Mouse (Mus musculus) ES-Bruce4 (cell line): Measurements from ENCODE around the gene Setdb1.

Experiments used
- CTCF ChIP-seq: IDR thresholded peaks from one replicate; pipeline ENCODE4 v1.8.1; 2011; ENCODE audit warnings: low read depth, low read length
- EP300 ChIP-seq: IDR thresholded peaks from 2 replicates; pipeline ENCODE4 v1.6.1; 2011; ENCODE audit warnings: low read depth, low read length; ENCODE audit not compliant: insufficient read depth
- POLR2A ChIP-seq: IDR thresholded peaks from one replicate; pipeline ENCODE4 v1.8.1; 2011; ENCODE audit warnings: low read length; ENCODE audit not compliant: insufficient read depth

- TF ChIP-seq POLR2A (no peak), CTCF (no peak), EP300 (no peak)
Measured at GRCm38 (mm10) chr3:95314486-95315093, 42.4 kb downstream of the Setdb1 start, which contains the start of gene Cers2.
